Mouse (Mus musculus): ENCODE data around the gene Itga4. TPM values are rescaled to one million over a fixed set of nuclear protein-coding genes. Genes with fewer than 3 reads are reported as not detected.

The Itga4 gene
- total RNA-seq (2015; ENCODE audit: low replicate concordance) (241 and 252 TPM in 2 replicates), total RNA-seq (2017; ENCODE audit: low replicate concordance) (298 and 384 TPM in 2 replicates)

- peak; percentile 70 for ATAC-seq (replicated peaks; ENCODE audit: low FRiP score, poor library complexity, severe bottlenecking)
Measured at GRCm38 (mm10) chr2:79255192-79256000, at the start of gene Itga4. TSS of gene Itga4 (plus strand) at chr2:79255426.

GRCm38 (mm10) chr2:79206191-79206755, 49.0 kb upstream of the Itga4 start:
- ATAC-seq (replicated peaks; ENCODE audit: low FRiP score, poor library complexity, severe bottlenecking): no peak

- ATAC-seq (replicated peaks; ENCODE audit: low FRiP score, poor library complexity, severe bottlenecking): no peak
Measured at GRCm38 (mm10) chr2:79214982-79215381, 40.2 kb upstream of the Itga4 start.

GRCm38 (mm10) chr2:79215479-79215878, 39.7 kb upstream of the Itga4 start:
- no peak for ATAC-seq (replicated peaks; ENCODE audit: low FRiP score, poor library complexity, severe bottlenecking)

- no peak for ATAC-seq (replicated peaks; ENCODE audit: low FRiP score, poor library complexity, severe bottlenecking)
Measured at GRCm38 (mm10) chr2:79224714-79225426, 30.4 kb upstream of the Itga4 start.

GRCm38 (mm10) chr2:79227805-79228241, 27.4 kb upstream of the Itga4 start:
- ATAC-seq (replicated peaks; ENCODE audit: low FRiP score, poor library complexity, severe bottlenecking): no peak

GRCm38 (mm10) chr2:79231056-79231949, 23.9 kb upstream of the Itga4 start:
- ATAC-seq (replicated peaks; ENCODE audit: low FRiP score, poor library complexity, severe bottlenecking): no peak

- no peak for ATAC-seq (replicated peaks; ENCODE audit: low FRiP score, poor library complexity, severe bottlenecking)
Measured at GRCm38 (mm10) chr2:79235767-79236487, 19.3 kb upstream of the Itga4 start.

GRCm38 (mm10) chr2:79237216-79237615, 18.0 kb upstream of the Itga4 start:
- no peak for ATAC-seq (replicated peaks; ENCODE audit: low FRiP score, poor library complexity, severe bottlenecking)

GRCm38 (mm10) chr2:79244276-79244675, 10.9 kb upstream of the Itga4 start:
- no peak for ATAC-seq (replicated peaks; ENCODE audit: low FRiP score, poor library complexity, severe bottlenecking)

- ATAC-seq (replicated peaks; ENCODE audit: low FRiP score, poor library complexity, severe bottlenecking): no peak
Measured at GRCm38 (mm10) chr2:79244743-79245142, 10.5 kb upstream of the Itga4 start.

- no peak for ATAC-seq (replicated peaks; ENCODE audit: low FRiP score, poor library complexity, severe bottlenecking)
Measured at GRCm38 (mm10) chr2:79248283-79248682, 6.9 kb upstream of the Itga4 start.

GRCm38 (mm10) chr2:79250510-79250909, 4.7 kb upstream of the Itga4 start:
- no peak for ATAC-seq (replicated peaks; ENCODE audit: low FRiP score, poor library complexity, severe bottlenecking)

GRCm38 (mm10) chr2:79253754-79254197, 1.4 kb upstream of the Itga4 start:
- ATAC-seq (replicated peaks; ENCODE audit: low FRiP score, poor library complexity, severe bottlenecking): peak; percentile 70

- ATAC-seq (replicated peaks; ENCODE audit: low FRiP score, poor library complexity, severe bottlenecking): no peak
Measured at GRCm38 (mm10) chr2:79254588-79255191, 536 bp upstream of the Itga4 start.

- 0 out of 2 replicates have a peak, but pooled peaks have one; percentile 1 for ATAC-seq (replicated peaks; ENCODE audit: low FRiP score, poor library complexity, severe bottlenecking)
Measured at GRCm38 (mm10) chr2:79256001-79256339, 744 bp downstream of the Itga4 start.

- no peak for ATAC-seq (replicated peaks; ENCODE audit: low FRiP score, poor library complexity, severe bottlenecking)
Measured at GRCm38 (mm10) chr2:79256376-79256775, 1.1 kb downstream of the Itga4 start.

- ATAC-seq (replicated peaks; ENCODE audit: low FRiP score, poor library complexity, severe bottlenecking): no peak
Measured at GRCm38 (mm10) chr2:79256880-79257279, 1.7 kb downstream of the Itga4 start.

GRCm38 (mm10) chr2:79257411-79257810, 2.2 kb downstream of the Itga4 start:
- no peak for ATAC-seq (replicated peaks; ENCODE audit: low FRiP score, poor library complexity, severe bottlenecking)
